Mouse (Mus musculus) E14TG2a.4 (cell line): ENCODE measurements around the gene Kcnip1.

Source experiments
- CTCF ChIP-seq: conservative IDR thresholded peaks from 2 replicates; pipeline ENCODE4 v1.5.1; 2014; ENCODE audit warnings: low read length
- POU5F1 ChIP-seq: IDR thresholded peaks from 2 replicates; pipeline ENCODE4 v1.6.1; 2014; ENCODE audit warnings: low read length, borderline replicate concordance

DNA sequence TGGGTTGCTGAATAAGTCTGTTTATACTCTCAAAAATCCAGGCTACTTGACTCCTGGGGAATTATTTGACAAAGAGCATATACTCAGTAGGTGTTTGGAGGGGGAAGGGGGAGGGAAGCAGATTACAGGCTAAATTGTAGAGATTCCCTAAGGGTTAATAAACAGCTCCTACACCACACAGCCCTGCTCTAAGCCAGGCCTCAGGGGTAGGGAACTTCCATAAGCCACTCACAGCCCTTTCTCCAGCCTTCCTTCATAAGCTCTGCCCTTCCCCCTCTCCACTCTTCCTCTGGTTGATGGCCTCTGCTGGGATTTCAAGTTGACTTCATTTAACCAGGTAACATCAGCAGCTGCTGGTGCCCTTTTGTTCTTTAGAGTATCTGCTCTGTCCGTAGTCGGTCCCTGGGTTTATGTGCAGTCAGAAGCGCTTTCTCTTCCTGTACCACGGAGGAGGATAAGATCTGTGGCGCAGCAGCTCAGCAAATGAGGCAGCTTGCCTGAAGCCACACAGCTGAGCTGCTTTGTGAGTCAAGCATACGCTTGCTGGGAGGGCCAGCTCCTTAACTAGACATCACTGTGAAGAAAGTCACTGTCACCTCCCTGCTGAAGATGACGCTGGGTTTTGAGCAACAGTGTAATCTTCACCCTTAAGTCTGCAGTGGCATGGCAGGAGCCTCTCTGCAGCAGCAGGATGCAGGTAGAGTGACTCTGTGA lies 54.2 kb downstream of the Kcnip1 start:
- TF ChIP-seq CTCF: no peak
- no peak for TF ChIP-seq POU5F1
